Mouse (Mus musculus) retina, postnatal 7 days (tissue): ENCODE data around the gene Ttyh3.

Experiments
- DNase-seq: peaks from one replicate; pipeline ENCODE4 v3.0.0-alpha.2; 2012; ENCODE audit warnings: low read depth, low spot score

The Ttyh3 gene

GRCm38 (mm10) chr5:140652587-140652986, 3.8 kb upstream of the Ttyh3 start:
- DNase-seq, result no peak

- DNase-seq, result no peak
Measured at GRCm38 (mm10) chr5:140651231-140651630, 2.4 kb upstream of the Ttyh3 start.

GRCm38 (mm10) chr5:140649881-140650414, 1.1 kb upstream of the Ttyh3 start:
- no peak for DNase-seq

GRCm38 (mm10) chr5:140649101-140649667, 353 bp upstream of the Ttyh3 start:
- peak; percentile 92 for DNase-seq

- DNase-seq, result peak; percentile 21
Measured at GRCm38 (mm10) chr5:140647821-140648518, 861 bp downstream of the Ttyh3 start.

- DNase-seq, result no peak
Measured at GRCm38 (mm10) chr5:140647031-140647760, 1.6 kb downstream of the Ttyh3 start.

- no peak for DNase-seq
Measured at GRCm38 (mm10) chr5:140646171-140646570, 2.7 kb downstream of the Ttyh3 start.

GRCm38 (mm10) chr5:140645454-140645853, 3.4 kb downstream of the Ttyh3 start:
- DNase-seq, result no peak

GRCm38 (mm10) chr5:140644702-140645201, 4.1 kb downstream of the Ttyh3 start:
- DNase-seq, result no peak

- no peak for DNase-seq
Measured at GRCm38 (mm10) chr5:140644263-140644662, 4.6 kb downstream of the Ttyh3 start.

GRCm38 (mm10) chr5:140642076-140642475, 6.8 kb downstream of the Ttyh3 start:
- no peak for DNase-seq

GRCm38 (mm10) chr5:140641254-140641928, 7.4 kb downstream of the Ttyh3 start:
- DNase-seq, result no peak

- no peak for DNase-seq
Measured at GRCm38 (mm10) chr5:140640812-140641211, 8.0 kb downstream of the Ttyh3 start.

- DNase-seq, result no peak
Measured at GRCm38 (mm10) chr5:140639871-140640270, 9.0 kb downstream of the Ttyh3 start.

GRCm38 (mm10) chr5:140639312-140639711, 9.5 kb downstream of the Ttyh3 start:
- no peak for DNase-seq

- no peak for DNase-seq
Measured at GRCm38 (mm10) chr5:140638484-140638883, 10.3 kb downstream of the Ttyh3 start.

GRCm38 (mm10) chr5:140637989-140638388, 10.8 kb downstream of the Ttyh3 start:
- no peak for DNase-seq

GRCm38 (mm10) chr5:140637058-140637410, 11.8 kb downstream of the Ttyh3 start:
- DNase-seq, result no peak

- no peak for DNase-seq
Measured at GRCm38 (mm10) chr5:140636316-140637057, 12.3 kb downstream of the Ttyh3 start.

- DNase-seq, result no peak
Measured at GRCm38 (mm10) chr5:140634798-140635722, 13.8 kb downstream of the Ttyh3 start.
